Mouse (Mus musculus) erythroblast, embryonic 14.5 days (primary cell): ENCODE measurements around the gene Naip6.

Source experiments
- GATA1 ChIP-seq: IDR thresholded peaks from 2 replicates; pipeline ENCODE4 v1.6.1; 2012; ENCODE audit warnings: low read length, inconsistent platforms, mixed read lengths
- TAL1 ChIP-seq: IDR thresholded peaks from 3 replicates; pipeline ENCODE4 v1.6.1; 2012; ENCODE audit warnings: low read length, inconsistent platforms, mixed read lengths

- TF ChIP-seq GATA1 (no peak), TAL1 (no peak)
Observed at GRCm38 (mm10) chr13:100284611-100285010, 32.9 kb downstream of the Naip6 start.
